Mouse (Mus musculus) small intestine, adult 2 months (tissue): ENCODE data around the gene Vwa2.

Experiments used
- CTCF ChIP-seq: fragments of 200-500 bp; IDR thresholded peaks from 2 replicates; pipeline ENCODE4 v1.5.1; 2012; ENCODE audit warnings: low read depth, mild to moderate bottlenecking, control low read depth, inconsistent platforms, low read length, moderate library complexity, mixed read lengths; ENCODE audit not compliant: insufficient replicate concordance, insufficient read length; ENCODE audit errors: extremely low read depth
- POLR2A ChIP-seq: fragments of 200-500 bp; IDR thresholded peaks from 2 replicates; pipeline ENCODE4 v1.6.1; 2012; ENCODE audit warnings: low read depth, mild to moderate bottlenecking, control low read depth, inconsistent platforms, low read length, moderate library complexity

DNA sequence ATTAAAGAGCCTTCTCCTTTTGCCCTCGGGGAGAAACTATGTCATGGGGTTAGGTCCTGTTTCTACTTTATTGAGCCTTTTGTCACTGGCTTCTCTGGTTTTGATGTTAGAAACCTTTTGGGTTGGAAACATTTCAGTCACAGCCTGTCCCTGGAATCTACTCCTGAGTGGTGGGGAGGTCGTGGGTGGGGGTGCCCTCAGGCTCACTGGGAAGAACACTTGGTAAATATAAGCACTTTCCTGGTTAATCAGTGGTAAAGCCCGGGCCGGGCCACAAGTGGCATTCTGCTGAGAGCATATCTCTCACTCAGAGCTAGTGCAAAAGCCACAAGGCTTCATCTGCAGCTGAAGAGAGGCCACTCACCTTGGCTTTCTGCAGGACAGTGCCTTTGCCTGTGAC lies 39.7 kb downstream of the Vwa2 start:
- TF ChIP-seq CTCF, result no peak
- no peak for TF ChIP-seq POLR2A
